Mouse (Mus musculus): ENCODE data around the gene Aff3. TPM values are rescaled to one million over a fixed set of nuclear protein-coding genes. Genes with fewer than 3 reads are reported as not detected.

Gene Aff3
- polyA plus RNA-seq, 1 experiment from 2014 or later, result 2.1 TPM

- Histone ChIP-seq H3K27ac (replicated peaks) (0 out of 2 replicates have a peak overlapping the region, but pooled peaks have one; percentile 22), H3K27me3 (replicated peaks) (no peaks in the 10 kb centered on the region), H3K4me1 (peaks cover 21% of the 10 kb centered on the region), H3K4me3 (no peak overlapping the region), H3K9me3 (peaks cover 6% of the 10 kb centered on the region), H3K9ac (0 out of 2 replicates have a peak overlapping the region, but pooled peaks have one; percentile 12), H3K36me3 (no peaks in the 10 kb centered on the region), H3K4me2 (peak overlapping the region; percentile 30)
- WGBS, result 27% methylated on average over 16 of the region's 16 CpGs
- ATAC-seq (ENCODE audit: extremely low read depth, insufficient number of reproducible peaks, low FRiP score, low TSS enrichment), result no peak
Observed at GRCm38 (mm10) chr1:38384457-38385121, 280.2 kb downstream of the Aff3 start.

- peaks cover 6% of the 10 kb centered on the region for H3K9me3 ChIP-seq
- H3K4me1 ChIP-seq, result peaks cover 21% of the 10 kb centered on the region
- WGBS, result 48% methylated on average over 7 of the region's 7 CpGs
- H3K4me2 ChIP-seq, result no peak overlapping the region; the same call in 1 of the 2 replicates
- H3K4me3 ChIP-seq, result no peak overlapping the region
- H3K27ac ChIP-seq (replicated peaks), result 0 out of 2 replicates have a peak overlapping the region, but pooled peaks have one; percentile 22
- no peak for ATAC-seq (ENCODE audit: extremely low read depth, insufficient number of reproducible peaks, low FRiP score, low TSS enrichment)
- no peaks in the 10 kb centered on the region for H3K36me3 ChIP-seq
- no peaks in the 10 kb centered on the region for H3K27me3 ChIP-seq (replicated peaks)
- no peak overlapping the region for H3K9ac ChIP-seq
Observed at GRCm38 (mm10) chr1:38384010-38384409, 280.7 kb downstream of the Aff3 start.

GRCm38 (mm10) chr1:38382683-38383082 is 282.1 kb downstream of the Aff3 start:
- 80% methylated on average over 4 of the region's 4 CpGs for WGBS
- H3K4me1 ChIP-seq, result peaks cover 21% of the 10 kb centered on the region

GRCm38 (mm10) chr1:38377930-38378329 is 286.8 kb downstream of the Aff3 start:
- no peak overlapping the region for H3K4me3 ChIP-seq
- no peak overlapping the region for H3K4me2 ChIP-seq
- H3K36me3 ChIP-seq, result no peaks in the 10 kb centered on the region
- ATAC-seq (ENCODE audit: extremely low read depth, insufficient number of reproducible peaks, low FRiP score, low TSS enrichment), result no peak
- no peaks in the 10 kb centered on the region for H3K27me3 ChIP-seq (replicated peaks)
- peaks cover 6% of the 10 kb centered on the region for H3K9me3 ChIP-seq
- no peak overlapping the region for H3K27ac ChIP-seq (replicated peaks)
- H3K4me1 ChIP-seq, result peaks cover 6% of the 10 kb centered on the region; the same call in 1 of the 2 replicates
- 50% methylated on average over 3 of the region's 3 CpGs for WGBS
- H3K9ac ChIP-seq, result no peak overlapping the region

More at GRCm38 (mm10) chr1:38382683-38383082, 282.1 kb downstream of the Aff3 start:
- Histone ChIP-seq H3K27ac (replicated peaks) (no peak overlapping the region), H3K9ac (no peak overlapping the region), H3K4me2 (no peak overlapping the region), H3K36me3 (no peaks in the 10 kb centered on the region), H3K4me3 (no peak overlapping the region), H3K27me3 (replicated peaks) (no peaks in the 10 kb centered on the region), H3K9me3 (peaks cover 6% of the 10 kb centered on the region)
- no peak for ATAC-seq (ENCODE audit: extremely low read depth, insufficient number of reproducible peaks, low FRiP score, low TSS enrichment)

GRCm38 (mm10) chr1:38369166-38369565 is 295.6 kb downstream of the Aff3 start:
- Histone ChIP-seq H3K9me3 (no peaks in the 10 kb centered on the region), H3K4me1 (peaks cover 22% of the 10 kb centered on the region), H3K27ac (replicated peaks) (no peak overlapping the region), H3K36me3 (no peaks in the 10 kb centered on the region), H3K27me3 (replicated peaks) (no peaks in the 10 kb centered on the region), H3K4me3 (no peak overlapping the region), H3K4me2 (no peak overlapping the region), H3K9ac (no peak overlapping the region)
- 64% methylated on average over 8 of the region's 8 CpGs for WGBS
- no peak for ATAC-seq (ENCODE audit: extremely low read depth, insufficient number of reproducible peaks, low FRiP score, low TSS enrichment)

GRCm38 (mm10) chr1:38368081-38368689 is 296.6 kb downstream of the Aff3 start:
- H3K27ac ChIP-seq (replicated peaks), result no peak overlapping the region
- no peak overlapping the region for H3K9ac ChIP-seq
- 73% methylated on average over 6 of the region's 6 CpGs for WGBS
- H3K4me3 ChIP-seq, result no peak overlapping the region
- H3K27me3 ChIP-seq (replicated peaks), result no peaks in the 10 kb centered on the region
- no peak overlapping the region for H3K4me2 ChIP-seq
- H3K9me3 ChIP-seq, result no peaks in the 10 kb centered on the region
- H3K4me1 ChIP-seq, result peaks cover 30% of the 10 kb centered on the region
- ATAC-seq (ENCODE audit: extremely low read depth, insufficient number of reproducible peaks, low FRiP score, low TSS enrichment), result no peak
- no peaks in the 10 kb centered on the region for H3K36me3 ChIP-seq

GRCm38 (mm10) chr1:38367404-38368080 is 297.2 kb downstream of the Aff3 start:
- Histone ChIP-seq H3K9ac (no peak overlapping the region), H3K27me3 (replicated peaks) (no peaks in the 10 kb centered on the region), H3K4me3 (no peak overlapping the region), H3K4me1 (peaks cover 30% of the 10 kb centered on the region), H3K4me2 (no peak overlapping the region), H3K27ac (replicated peaks) (no peak overlapping the region), H3K36me3 (no peaks in the 10 kb centered on the region), H3K9me3 (no peaks in the 10 kb centered on the region)
- no peak for ATAC-seq (ENCODE audit: extremely low read depth, insufficient number of reproducible peaks, low FRiP score, low TSS enrichment)
- WGBS, result 88% methylated on average over 14 of the region's 14 CpGs

- Histone ChIP-seq H3K9ac (no peak overlapping the region), H3K9me3 (no peaks in the 10 kb centered on the region), H3K4me1 (peaks cover 28% of the 10 kb centered on the region), H3K4me3 (no peak overlapping the region), H3K27me3 (replicated peaks) (no peaks in the 10 kb centered on the region), H3K4me2 (no peak overlapping the region), H3K36me3 (no peaks in the 10 kb centered on the region), H3K27ac (replicated peaks) (no peak overlapping the region)
- ATAC-seq (ENCODE audit: extremely low read depth, insufficient number of reproducible peaks, low FRiP score, low TSS enrichment), result no peak
- 85% methylated on average over 2 of the region's 2 CpGs for WGBS
Observed at GRCm38 (mm10) chr1:38363856-38364255, 300.9 kb downstream of the Aff3 start.

- WGBS, result 87% methylated on average over 3 of the region's 3 CpGs
- no peak overlapping the region for H3K27ac ChIP-seq (replicated peaks)
Observed at GRCm38 (mm10) chr1:38362275-38362674, 302.5 kb downstream of the Aff3 start.

GRCm38 (mm10) chr1:38358797-38359349 is 305.9 kb downstream of the Aff3 start:
- no peak overlapping the region for H3K4me3 ChIP-seq
- H3K27ac ChIP-seq (replicated peaks), result no peak overlapping the region
- 85% methylated on average over 26 of the region's 26 CpGs for WGBS
- H3K9me3 ChIP-seq, result no peaks in the 10 kb centered on the region
- no peaks in the 10 kb centered on the region for H3K36me3 ChIP-seq
- no peak overlapping the region for H3K4me2 ChIP-seq
- H3K27me3 ChIP-seq (replicated peaks), result no peaks in the 10 kb centered on the region
- H3K9ac ChIP-seq, result no peak overlapping the region
- no peak for ATAC-seq (ENCODE audit: extremely low read depth, insufficient number of reproducible peaks, low FRiP score, low TSS enrichment)
- H3K4me1 ChIP-seq, result peaks cover 24% of the 10 kb centered on the region

More at GRCm38 (mm10) chr1:38362275-38362674, 302.5 kb downstream of the Aff3 start:
- no peaks in the 10 kb centered on the region for H3K36me3 ChIP-seq
- no peaks in the 10 kb centered on the region for H3K9me3 ChIP-seq
- H3K4me3 ChIP-seq, result no peak overlapping the region
- no peak overlapping the region for H3K4me2 ChIP-seq
- peaks cover 32% of the 10 kb centered on the region for H3K4me1 ChIP-seq
- H3K27me3 ChIP-seq (replicated peaks), result no peaks in the 10 kb centered on the region
- ATAC-seq (ENCODE audit: extremely low read depth, insufficient number of reproducible peaks, low FRiP score, low TSS enrichment), result no peak
- H3K9ac ChIP-seq, result no peak overlapping the region
